Mouse (Mus musculus) intestine, embryonic 14.5 days (tissue): ENCODE measurements around the gene H2afx. TPM values are rescaled to one million over a fixed set of nuclear protein-coding genes. Genes with fewer than 3 reads are reported as not detected.
"Not testable (repeated sequence)": the region's sequence is repeated elsewhere in the genome, so short reads cannot be mapped to it uniquely, and the experiment has no call there.

Source experiments
- ATAC-seq: fragments of 200-750 bp; cut with Nextera tagmentation; replicated peaks from 2 replicates; pipeline ENCODE4 v1.8.0; 2017; ENCODE audit warnings: low read depth, moderate number of reproducible peaks, moderate TSS enrichment, moderate library complexity; ENCODE audit not compliant: low FRiP score, low TSS enrichment
- DNase-seq: peaks from one replicate; pipeline ENCODE4 v3.0.0-alpha.2; 2018; ENCODE audit warnings: low spot score
- H3K27ac ChIP-seq: fragments of 300-500 bp; sonication (generic); 2 replicates; pipeline ENCODE4 v1.5.1; 2014; ENCODE audit warnings: low read depth, mild to moderate bottlenecking, control low read depth
- H3K27me3 ChIP-seq: fragments of 300-500 bp; sonication (generic); replicated peaks from 2 replicates; pipeline ENCODE4 v1.6.1; 2014; ENCODE audit warnings: low read length, control low read depth; ENCODE audit not compliant: control insufficient read depth, insufficient read depth
- H3K36me3 ChIP-seq: fragments of 300-500 bp; sonication (generic); 2 replicates; pipeline ENCODE4 v1.6.1; 2014; ENCODE audit warnings: low read length, control low read depth; ENCODE audit not compliant: control insufficient read depth, insufficient read depth
- H3K4me1 ChIP-seq: fragments of 300-500 bp; sonication (generic); replicated peaks from 2 replicates; pipeline ENCODE4 v1.6.1; 2014; ENCODE audit warnings: low read length, control low read depth, mixed read lengths; ENCODE audit not compliant: control insufficient read depth, insufficient read depth
- H3K4me2 ChIP-seq: fragments of 300-500 bp; sonication (generic); 2 replicates; pipeline ENCODE4 v1.6.1; 2014; ENCODE audit warnings: low read length
- H3K4me3 ChIP-seq: fragments of 300-500 bp; sonication (generic); 2 replicates; pipeline ENCODE4 v1.5.1; 2014; ENCODE audit warnings: low read depth, low read length, control low read depth, mixed read lengths
- H3K9ac ChIP-seq: fragments of 300-500 bp; sonication (generic); 2 replicates; pipeline ENCODE4 v1.6.1; 2014; ENCODE audit warnings: mild to moderate bottlenecking, low read length
- H3K9me3 ChIP-seq: fragments of 300-500 bp; sonication (generic); 2 replicates; pipeline ENCODE4 v1.6.1; 2016; ENCODE audit warnings: low read length, control low read depth; ENCODE audit not compliant: control insufficient read depth
- WGBS: fragments of 180-500 bp; shearing (Covaris S2); extraction: QIAGEN DNeasy Blood & Tissue Kit; methylation state at CpG from one replicate; pipeline ENCODE4 v1.1.7; 2014; 5-methylcytosine and 5-hydroxymethylcytosine counted together
- polyA plus RNA-seq: library from polyadenylated mRNA; unstranded; fragments of >200 nt; fragmentation: Nextera tagmentation; extraction: Ambion mirVana; gene quantifications from 2 replicates; pipeline ENCODE4 v1.2.1, GENCODE M21; 2014

H2afx gene
- polyA plus RNA-seq, 1 experiment from 2014 or later, result 302 TPM

DNA sequence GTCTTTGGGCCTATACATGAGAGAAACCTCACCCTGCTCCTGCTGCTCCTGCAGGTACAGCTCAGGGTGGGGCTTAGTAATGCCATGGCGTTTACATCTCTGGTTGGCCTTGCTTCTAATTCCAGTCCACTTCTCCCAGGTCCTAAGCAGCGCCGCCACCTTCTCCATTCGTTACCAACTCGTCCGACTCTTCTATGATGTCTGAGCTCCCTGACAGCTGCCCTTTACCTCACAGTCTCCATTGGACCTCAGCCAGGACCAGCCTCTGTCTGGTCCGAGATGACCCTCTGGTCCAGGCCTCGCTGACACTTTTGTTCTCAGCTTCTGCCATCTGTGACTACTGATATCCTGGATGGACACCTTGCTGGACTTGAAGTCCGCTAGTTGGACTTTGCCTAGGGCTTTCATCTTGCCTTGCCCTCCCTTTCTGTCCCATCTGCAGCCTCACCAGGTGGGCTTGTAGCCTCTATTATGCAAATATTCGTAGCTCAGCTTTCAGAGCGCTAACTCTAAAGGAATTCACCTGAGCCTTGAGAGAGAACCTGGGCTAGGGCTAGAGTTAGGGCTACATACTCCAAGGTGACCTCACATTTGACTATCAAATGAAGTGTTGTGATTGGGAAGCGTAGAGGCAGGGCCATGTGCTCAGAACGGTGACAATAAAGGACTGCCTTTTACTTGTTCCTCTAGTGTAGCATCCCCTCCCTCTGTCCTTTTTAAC is 1.4 kb upstream of the H2afx start:
- H3K4me3 ChIP-seq, result no peak overlapping the region
- no peak overlapping the region for H3K9ac ChIP-seq
- H3K27ac ChIP-seq, result no peak overlapping the region

DNA sequence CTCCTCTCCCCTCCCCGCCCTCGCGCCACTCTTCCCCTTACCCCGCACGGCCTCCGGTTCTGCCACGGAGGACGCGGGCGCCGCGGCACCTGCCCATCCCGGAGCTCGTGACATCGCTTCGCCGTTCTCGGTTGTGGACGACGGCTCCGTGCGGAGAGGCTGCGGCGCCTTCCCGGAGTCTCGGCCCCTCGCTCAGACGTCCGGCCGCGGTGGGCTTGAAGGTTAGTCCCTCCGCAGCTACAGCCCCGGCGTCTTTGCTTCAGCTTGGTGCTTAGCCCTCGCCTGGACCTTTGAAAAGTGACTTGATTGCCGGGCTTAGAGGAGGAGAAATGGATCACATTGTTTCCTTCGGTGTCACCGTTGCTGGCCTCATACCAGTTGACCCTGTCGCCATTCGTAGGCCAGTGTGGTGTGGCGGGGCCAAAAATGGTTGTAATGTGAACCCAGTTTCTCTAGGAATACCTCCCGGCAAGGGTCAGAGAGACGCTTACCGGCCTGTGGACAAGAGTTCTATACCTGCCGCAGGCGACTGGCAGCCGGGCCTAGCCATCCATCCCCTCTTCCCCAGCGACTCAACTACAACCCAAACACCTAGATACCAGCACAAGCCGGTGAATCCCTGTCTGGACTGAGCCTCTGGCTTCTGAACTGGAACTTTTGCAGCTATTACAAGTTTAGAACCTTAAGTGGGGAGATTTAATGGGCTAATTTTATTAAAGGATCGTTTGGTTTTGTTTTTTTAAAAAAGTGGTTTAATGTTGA is 1.0 kb downstream of the H2afx start:
- under 1% methylated on average over 50 of the region's 50 CpGs for WGBS
- ATAC-seq (no peak; the same call in 1 of the 2 replicates), DNase-seq (peak; percentile 80)
- no peaks in the 10 kb centered on the region for H3K9me3 ChIP-seq
- peaks cover 54% of the 10 kb centered on the region for H3K36me3 ChIP-seq
- H3K27me3 ChIP-seq, result no peaks in the 10 kb centered on the region
- H3K4me2 ChIP-seq, result peak overlapping the region; percentile 72
- H3K27ac ChIP-seq, result peak overlapping the region; percentile 95
- H3K4me1 ChIP-seq, result peaks cover 11% of the 10 kb centered on the region
- H3K4me3 ChIP-seq, result peak overlapping the region; percentile 83
- peak overlapping the region; percentile 96 for H3K9ac ChIP-seq

More for the DNA sequence above, 1.4 kb upstream of the H2afx start:
- H3K36me3 ChIP-seq, result peaks cover 70% of the 10 kb centered on the region
- ATAC-seq (no peak), DNase-seq (no peak)
- peaks cover 12% of the 10 kb centered on the region for H3K4me1 ChIP-seq
- H3K9me3 ChIP-seq, result no peaks in the 10 kb centered on the region
- 96% methylated on average over 13 of the region's 13 CpGs for WGBS
- no peak overlapping the region for H3K4me2 ChIP-seq
- H3K27me3 ChIP-seq, result no peaks in the 10 kb centered on the region

DNA sequence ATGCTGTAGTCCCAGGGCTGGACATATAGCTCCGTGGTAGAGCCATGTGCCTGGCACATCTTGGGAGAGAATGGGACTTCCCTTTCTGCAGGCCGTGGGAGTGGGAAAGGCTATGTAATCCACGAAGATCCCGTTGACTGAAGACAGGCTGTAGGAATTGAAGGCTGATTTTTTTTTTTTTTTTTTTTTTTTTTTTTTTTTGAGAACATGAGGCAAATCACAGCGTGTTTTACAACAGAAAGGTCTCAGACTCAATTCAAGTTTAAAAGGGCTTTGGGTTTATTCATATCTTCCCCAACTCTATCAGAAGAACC is 1.6 kb downstream of the H2afx start:
- Histone ChIP-seq H3K9ac (peak overlapping the region; percentile 96), H3K36me3 (peaks cover 54% of the 10 kb centered on the region), H3K9me3 (no peaks in the 10 kb centered on the region), H3K27ac (peak overlapping the region; percentile 95), H3K4me1 (peaks cover 11% of the 10 kb centered on the region), H3K27me3 (no peaks in the 10 kb centered on the region), H3K4me3 (peak overlapping the region; percentile 83), H3K4me2 (peak overlapping the region; percentile 72)
- under 1% methylated on average over 5 of the region's 5 CpGs for WGBS
- ATAC-seq (no peak), DNase-seq (no peak)

DNA sequence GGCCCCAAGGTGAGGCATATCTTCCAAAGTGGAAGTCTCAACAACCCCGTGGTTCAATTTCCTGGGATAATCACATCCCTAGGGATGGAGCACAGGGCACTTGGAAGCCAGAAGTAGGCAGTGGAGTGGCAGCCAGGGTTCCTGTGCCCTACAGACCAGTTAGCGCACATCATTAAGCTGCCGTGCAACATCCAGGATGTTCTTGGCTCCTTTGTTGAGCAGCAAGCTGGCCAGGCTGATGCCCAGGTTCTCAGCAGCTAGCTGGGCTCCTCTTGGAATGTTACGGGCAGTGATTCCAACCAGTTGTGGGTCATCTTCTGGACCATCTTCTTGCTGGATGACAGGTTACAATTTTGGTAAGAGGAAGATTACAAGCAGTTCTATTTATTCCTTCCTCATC is 2.0 kb downstream of the H2afx start:
- H3K36me3 ChIP-seq, result peaks cover 52% of the 10 kb centered on the region
- H3K4me2 ChIP-seq, result peak overlapping the region; percentile 72
- peaks cover 11% of the 10 kb centered on the region for H3K4me1 ChIP-seq
- H3K4me3 ChIP-seq, result peak overlapping the region; percentile 83
- not testable (repeated sequence) for H3K9me3 ChIP-seq, ATAC-seq, H3K27me3 ChIP-seq, H3K27ac ChIP-seq, DNase-seq
- 31% methylated on average over 4 of the region's 4 CpGs for WGBS
- peak overlapping the region; percentile 96 for H3K9ac ChIP-seq

DNA sequence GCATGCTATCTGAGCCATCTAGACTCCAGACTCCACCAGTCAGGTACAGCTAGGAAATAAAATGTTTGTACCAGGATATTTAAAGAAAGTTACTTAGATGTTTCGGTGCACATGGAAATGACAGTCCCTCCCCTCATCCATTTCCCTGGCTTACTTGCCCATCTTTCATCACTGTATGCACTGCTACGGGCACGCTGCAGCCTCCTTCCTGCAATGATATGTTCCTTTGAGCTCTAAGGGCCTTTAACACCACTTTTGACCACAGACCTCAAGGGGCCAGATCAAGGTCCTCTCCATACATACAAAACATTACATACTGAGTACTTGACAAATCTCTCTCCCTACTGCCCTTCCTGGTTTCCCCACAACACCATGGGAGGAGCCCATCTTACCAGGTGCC is 2.5 kb downstream of the H2afx start:
- no peak for DNase-seq
- peaks cover 47% of the 10 kb centered on the region for H3K36me3 ChIP-seq
- H3K27ac ChIP-seq, result no peak overlapping the region

DNA sequence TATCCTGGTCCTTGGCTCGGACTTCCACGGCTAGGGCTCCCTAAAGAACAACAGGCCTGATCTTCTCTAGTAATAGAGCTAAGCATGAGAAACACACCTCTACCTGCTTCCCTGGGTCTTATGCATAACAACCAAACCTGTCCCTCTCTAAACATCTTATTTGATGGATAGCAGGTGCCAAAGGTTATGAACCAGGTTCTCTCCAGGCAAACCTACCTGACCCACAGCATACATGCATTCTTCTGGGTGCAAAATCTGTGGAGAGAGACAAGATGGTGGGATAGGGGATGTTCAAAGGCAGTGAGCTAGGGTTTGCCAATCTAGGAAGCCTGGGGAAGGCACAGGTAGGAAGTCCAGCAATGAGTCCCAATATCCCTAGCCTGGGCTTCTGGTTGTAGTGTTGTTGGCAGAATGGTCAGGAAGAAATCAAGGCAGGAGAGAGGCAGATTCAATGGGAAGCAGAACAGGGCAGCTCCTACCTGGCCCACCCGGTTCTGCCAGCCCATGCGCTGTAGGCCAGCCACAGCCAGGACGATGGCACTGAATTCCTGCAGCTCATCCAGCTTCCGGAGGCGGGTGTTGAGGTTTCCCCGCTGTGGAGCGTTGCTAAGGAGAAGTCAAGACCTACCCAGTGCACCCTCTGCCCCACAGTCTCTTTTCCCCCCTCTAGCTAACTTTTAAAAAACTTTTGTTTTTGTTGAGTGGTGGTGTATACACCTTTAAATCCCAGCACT is 3.1 kb downstream of the H2afx start:
- Histone ChIP-seq H3K4me2 (peak overlapping the region; percentile 72), H3K9me3 (no peaks in the 10 kb centered on the region), H3K36me3 (peaks cover 41% of the 10 kb centered on the region), H3K9ac (0 out of 2 replicates have a peak overlapping the region, but pooled peaks have one; percentile 14), H3K4me1 (peaks cover 14% of the 10 kb centered on the region), H3K27me3 (no peaks in the 10 kb centered on the region), H3K27ac (no peak overlapping the region; the same call in 1 of the 2 replicates), H3K4me3 (peak overlapping the region; percentile 83)
- ATAC-seq, result no peak
- DNase-seq, result no peak
- WGBS, result 68% methylated on average over 9 of the region's 9 CpGs

More for the DNA sequence above, 2.5 kb downstream of the H2afx start:
- ATAC-seq, result no peak
- H3K4me2 ChIP-seq, result peak overlapping the region; percentile 72
- H3K9me3 ChIP-seq, result no peaks in the 10 kb centered on the region
- peaks cover 11% of the 10 kb centered on the region for H3K4me1 ChIP-seq
- WGBS, result 75% methylated on average over 3 of the region's 3 CpGs
- no peaks in the 10 kb centered on the region for H3K27me3 ChIP-seq
- H3K4me3 ChIP-seq, result peak overlapping the region; percentile 83
- H3K9ac ChIP-seq, result peak overlapping the region; percentile 96

DNA sequence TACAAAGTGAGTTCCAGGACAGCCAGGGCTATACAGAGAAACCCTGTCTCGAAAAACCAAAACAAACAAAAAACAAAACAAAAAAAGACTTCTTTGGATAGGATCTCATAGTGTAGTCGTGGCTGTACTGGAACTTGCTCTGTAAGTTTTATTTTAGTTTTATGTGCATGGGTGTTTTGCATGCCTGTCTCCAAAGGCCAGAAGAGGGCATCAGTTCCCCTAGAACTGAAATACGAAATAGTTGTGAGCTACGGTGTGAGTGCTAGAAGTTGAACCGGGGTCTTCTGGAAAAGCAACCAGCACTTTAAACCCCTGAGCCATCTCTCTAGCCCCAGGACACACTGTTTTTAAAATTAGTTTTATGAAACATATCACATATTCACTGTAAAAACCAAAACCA is 4.1 kb downstream of the H2afx start:
- Histone ChIP-seq H3K9ac (no peak overlapping the region), H3K36me3 (peaks cover 31% of the 10 kb centered on the region), H3K27ac (no peak overlapping the region), H3K9me3 (no peaks in the 10 kb centered on the region), H3K4me2 (no peak overlapping the region), H3K27me3 (no peaks in the 10 kb centered on the region), H3K4me3 (no peak overlapping the region), H3K4me1 (peaks cover 20% of the 10 kb centered on the region)
- WGBS, result 88% methylated on average over 5 of the region's 5 CpGs
- no peak for ATAC-seq
- DNase-seq, result no peak

DNA sequence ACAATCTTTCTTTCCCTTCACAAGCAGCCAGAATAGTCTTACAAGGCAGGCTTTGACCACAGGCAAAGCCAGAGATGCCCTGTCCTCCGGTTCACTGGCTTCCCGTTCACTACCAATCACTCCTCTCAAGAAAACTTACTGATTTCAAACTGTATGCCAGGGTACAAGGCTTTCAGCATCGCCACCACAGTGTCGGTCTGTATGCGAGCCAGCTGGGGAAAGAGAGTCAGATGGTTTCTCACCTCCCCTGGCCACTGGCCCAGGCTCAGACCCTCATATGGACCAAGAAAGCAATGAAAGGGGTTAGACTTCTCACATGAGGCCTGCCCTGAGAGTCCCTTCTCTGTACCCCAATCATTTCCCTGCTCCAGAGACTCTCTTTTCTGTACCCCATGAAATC is 7.0 kb downstream of the H2afx start:
- no peaks in the 10 kb centered on the region for H3K27me3 ChIP-seq
- no peak overlapping the region for H3K9ac ChIP-seq
- H3K9me3 ChIP-seq, result no peaks in the 10 kb centered on the region
- 90% methylated on average over 5 of the region's 5 CpGs for WGBS
- H3K4me1 ChIP-seq, result peaks cover 20% of the 10 kb centered on the region
- H3K36me3 ChIP-seq, result peaks cover 28% of the 10 kb centered on the region
- no peak overlapping the region for H3K27ac ChIP-seq
- no peak overlapping the region for H3K4me3 ChIP-seq
- DNase-seq (no peak), ATAC-seq (no peak)
- H3K4me2 ChIP-seq, result no peak overlapping the region
